Mouse (Mus musculus): ENCODE results near the gene Ino80d. TPM values are rescaled to one million over a fixed set of nuclear protein-coding genes. Genes with fewer than 3 reads are reported as not detected.

Gene Ino80d
- polyA plus RNA-seq (2012; rRNA removed), result 1.2 and 2.7 TPM in 2 replicates

DNA sequence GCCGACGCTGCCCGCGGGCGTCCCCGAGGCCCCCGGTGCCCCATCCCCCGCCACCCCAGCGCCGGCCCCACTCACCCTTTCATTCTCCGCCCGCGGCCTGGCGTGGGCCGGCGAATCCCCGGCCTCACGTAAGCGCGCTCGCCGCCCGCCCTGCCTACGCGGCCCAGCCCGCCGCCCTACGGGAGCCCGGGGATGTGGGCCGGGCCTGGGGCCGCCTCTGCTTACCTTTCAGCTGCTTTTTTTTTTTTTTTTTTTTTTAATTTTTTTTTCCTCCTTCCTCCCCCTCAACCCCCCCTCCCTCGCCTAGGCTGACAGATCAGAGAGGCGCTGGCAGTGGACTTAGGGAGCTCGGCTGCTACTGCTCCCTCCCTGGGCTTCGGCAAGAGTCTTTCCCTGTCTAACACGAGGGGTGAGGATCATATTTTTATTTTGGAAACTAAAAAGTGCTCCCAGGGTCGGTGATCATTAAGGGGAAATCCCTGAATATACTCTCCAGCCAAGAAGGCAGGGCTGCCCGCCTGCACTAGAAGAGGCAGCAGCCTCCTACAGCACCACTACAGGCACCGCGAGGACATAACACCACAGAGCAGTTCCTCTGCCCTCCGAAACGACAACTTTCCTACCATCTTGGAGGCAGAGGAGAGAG, at the start of gene Ino80d:
Gene Ino80d, minus strand, starts transcription at position 532 of the 646 bp plus-strand sequence.

Other genes starting within 250 kb of the Ino80d start
- gene Eef1b2, start 62.2 kb upstream of the Ino80d start, polyA plus RNA-seq (2012; rRNA removed), result 204 and 340 TPM in 2 replicates
- gene Ndufs1, start 62.2 kb upstream of the Ino80d start, polyA plus RNA-seq (2012; rRNA removed), result 9.7 and 12.6 TPM in 2 replicates
- gene Gpr1, start 99.9 kb upstream of the Ino80d start, polyA plus RNA-seq (2012; rRNA removed), result 0.03 TPM in 1 of 2 replicates, not detected in the other
- gene Zdbf2, start 158.6 kb upstream of the Ino80d start, polyA plus RNA-seq (2012; rRNA removed), result 0.01 and 0.02 TPM in 2 replicates